Mouse (Mus musculus): ENCODE measurements around the gene Scaf1. TPM values are rescaled to one million over a fixed set of nuclear protein-coding genes. Genes with fewer than 3 reads are reported as not detected.

Gene Scaf1
- total and polyA plus RNA-seq, 3 experiments = 17.7 to 81.5 (median 34.4) TPM

DNA sequence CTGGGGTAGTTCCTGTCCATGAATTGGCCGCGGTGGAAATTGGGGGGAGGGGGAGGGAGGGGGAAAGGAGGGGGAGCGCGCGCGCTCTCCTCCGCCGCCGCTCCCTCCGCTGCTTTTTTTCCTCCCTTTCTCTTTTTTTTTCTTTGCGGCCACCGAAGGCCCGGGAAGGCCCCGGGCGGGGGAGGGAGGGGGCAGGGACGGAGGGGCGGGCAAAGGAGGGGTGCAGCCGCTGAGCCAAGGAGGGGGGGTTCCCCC is 36.6 kb upstream of the Scaf1 start, which contains the start of gene Prr12:
Prr12 (minus strand) TSS at position 20 of the 255 bp plus-strand sequence.
- H3K27me3 ChIP-seq (ENCODE audit: control insufficient read depth in 1 of 2, insufficient read depth in 2 of 2, low read length in 2 of 2) = no peaks in the 10 kb centered on the region
- H3K79me2 ChIP-seq (ENCODE audit: control insufficient read depth, insufficient read depth, low read length, poor library complexity) = peaks cover 25% of the 10 kb centered on the region
- TF ChIP-seq ZNF384 (IDR thresholded peaks at IDR 0.05; ENCODE audit: low read depth, low read length) (peak; percentile 78; the same call in 1 of the 2 replicates), USF1 (IDR thresholded peaks at IDR 0.05; ENCODE audit: low read depth, low read length) (no peak)
- H3K27ac ChIP-seq (ENCODE audit: control insufficient read depth, low read depth, low read length) = peak within 1 kb of the TSS; percentile 95
- peak within 1 kb of the TSS; percentile 81 for H3K9ac ChIP-seq (ENCODE audit: control insufficient read depth, low read depth, low read length, poor library complexity, severe bottlenecking)
- H3K4me3 ChIP-seq (ENCODE audit: control insufficient read depth in 1 of 2, insufficient read depth in 1 of 2, low read depth in 2 of 2, low read length in 2 of 2) = peak within 1 kb of the TSS; percentile 73 to 93
- H3K9me3 ChIP-seq (replicated peaks; ENCODE audit: insufficient read depth, low read length) = no peaks in the 10 kb centered on the region
- H3K4me1 ChIP-seq (ENCODE audit: control insufficient read depth in 1 of 2, insufficient read depth in 2 of 2, low read length in 2 of 2) = peaks cover 3 to 15% of the 10 kb centered on the region in 2 experiments; a peak in 3 of 4 replicates
- peaks cover 0 to 5% of the 10 kb centered on the region in 2 experiments; a peak in 2 of 4 replicates for H3K36me3 ChIP-seq (ENCODE audit: control insufficient read depth in 1 of 2, insufficient read depth in 2 of 2, low read length in 2 of 2)
- no peak for DNase-seq (ENCODE audit: low read depth, low spot score)

DNA sequence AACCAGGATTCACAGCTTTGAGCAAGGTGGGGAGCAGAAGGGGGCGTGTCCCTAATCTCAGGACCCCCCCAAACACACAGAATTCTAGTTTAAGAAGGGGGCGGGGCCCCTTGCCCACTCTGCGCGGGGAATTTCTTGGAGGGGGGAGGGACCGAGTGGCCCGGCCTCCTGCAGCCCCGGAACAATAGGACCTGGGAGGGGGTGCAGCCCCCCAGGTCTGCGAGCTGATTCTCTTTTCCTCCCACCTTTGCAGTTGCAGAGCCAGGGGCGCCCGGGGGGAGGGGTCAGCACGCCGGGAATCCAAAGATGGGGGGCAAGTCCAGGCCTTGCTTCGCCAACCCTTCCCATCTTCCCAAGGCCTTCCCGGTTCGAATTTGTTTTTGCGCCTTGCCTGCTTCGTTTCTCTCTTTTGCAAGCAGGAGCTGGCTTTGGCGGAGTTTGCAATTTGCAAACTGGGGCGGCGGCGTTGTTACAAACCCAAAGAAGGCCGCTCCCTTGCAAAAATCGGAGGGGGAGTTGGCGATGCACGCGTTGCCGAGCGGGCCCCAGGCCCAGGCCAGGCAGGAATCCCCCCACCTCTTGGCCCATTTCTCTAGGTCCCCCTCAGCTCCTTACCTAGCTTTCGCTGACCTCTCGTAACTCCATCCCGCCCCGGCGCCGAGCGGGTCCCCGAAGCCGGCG is 36.2 kb upstream of the Scaf1 start:
- DNase-seq (ENCODE audit: low read depth, low spot score) = peak; percentile 74
- no peaks in the 10 kb centered on the region for H3K27me3 ChIP-seq (ENCODE audit: control insufficient read depth in 1 of 2, insufficient read depth in 2 of 2, low read length in 2 of 2)
- H3K9me3 ChIP-seq (replicated peaks; ENCODE audit: insufficient read depth, low read length) = no peaks in the 10 kb centered on the region
- peak overlapping the region; percentile 66 to 93 for H3K4me3 ChIP-seq (ENCODE audit: control insufficient read depth in 1 of 2, insufficient read depth in 1 of 2, low read depth in 2 of 2, low read length in 2 of 2)
- peaks cover 25% of the 10 kb centered on the region for H3K79me2 ChIP-seq (ENCODE audit: control insufficient read depth, insufficient read depth, low read length, poor library complexity)
- peak overlapping the region; percentile 78 for H3K27ac ChIP-seq (ENCODE audit: control insufficient read depth, low read depth, low read length)
- TF ChIP-seq CHD1 (IDR thresholded peaks at IDR 0.05; ENCODE audit: low read depth, low read length) = 0 out of 2 replicates have a peak, but pooled peaks have one; percentile 22
- peak in 1 of 2 experiments; percentile 29; a peak in 1 of 4 replicates for TF ChIP-seq POLR2A (IDR thresholded peaks at IDR 0.05; ENCODE audit: control insufficient read depth in 1 of 2, insufficient read depth in 1 of 2, low read depth in 1 of 2, low read length in 2 of 2, poor library complexity in 1 of 2)
- no peak for TF ChIP-seq MAX (IDR thresholded peaks at IDR 0.05; ENCODE audit: low read length)
- peak overlapping the region; percentile 81 for H3K9ac ChIP-seq (ENCODE audit: control insufficient read depth, low read depth, low read length, poor library complexity, severe bottlenecking)
- peaks cover 0 to 5% of the 10 kb centered on the region in 2 experiments; a peak in 3 of 4 replicates for H3K36me3 ChIP-seq (ENCODE audit: control insufficient read depth in 1 of 2, insufficient read depth in 2 of 2, low read length in 2 of 2)
- peaks cover 3 to 15% of the 10 kb centered on the region in 2 experiments; a peak in 3 of 4 replicates for H3K4me1 ChIP-seq (ENCODE audit: control insufficient read depth in 1 of 2, insufficient read depth in 2 of 2, low read length in 2 of 2)

DNA sequence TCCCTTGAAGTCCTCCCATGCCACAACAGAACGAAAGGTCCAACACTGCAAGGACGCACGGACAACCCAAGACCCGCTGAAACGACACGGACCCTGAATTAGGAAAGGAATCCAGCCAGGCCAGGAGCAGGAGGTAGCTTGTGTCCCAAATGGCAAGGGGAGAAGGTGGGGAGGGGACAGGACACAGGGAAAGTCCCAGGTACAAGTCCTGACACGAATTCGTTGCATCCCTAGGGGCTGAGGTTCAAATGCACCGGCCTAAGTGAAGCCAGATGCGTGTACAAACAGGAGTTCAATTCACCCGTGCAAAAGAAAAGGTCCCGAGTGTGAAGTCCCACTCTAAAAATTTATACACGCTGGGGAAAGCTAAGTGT is 35.4 kb upstream of the Scaf1 start:
- H3K79me2 ChIP-seq (ENCODE audit: control insufficient read depth, insufficient read depth, low read length, poor library complexity) = peaks cover 25% of the 10 kb centered on the region
- no peaks in the 10 kb centered on the region for H3K27me3 ChIP-seq (ENCODE audit: control insufficient read depth in 1 of 2, insufficient read depth in 2 of 2, low read length in 2 of 2)
- TF ChIP-seq CHD1 (IDR thresholded peaks at IDR 0.05; ENCODE audit: low read depth, low read length) (no peak), MYC (IDR thresholded peaks at IDR 0.05; ENCODE audit: low read depth, low read length) (0 out of 2 replicates have a peak, but pooled peaks have one; percentile 29), E2F4 (IDR thresholded peaks at IDR 0.05; ENCODE audit: borderline replicate concordance, low read depth, low read length) (no peak), POLR2AphosphoS2 (IDR thresholded peaks at IDR 0.05; ENCODE audit: low read length) (no peak), NRF1 (IDR thresholded peaks at IDR 0.05; ENCODE audit: insufficient read depth, low read depth, low read length, poor library complexity, severe bottlenecking) (no peak)
- DNase-seq (ENCODE audit: low read depth, low spot score) = no peak
- no peak overlapping the region for H3K27ac ChIP-seq (ENCODE audit: control insufficient read depth, low read depth, low read length)
- H3K9me3 ChIP-seq (replicated peaks; ENCODE audit: insufficient read depth, low read length) = no peaks in the 10 kb centered on the region
- peaks cover 0 to 5% of the 10 kb centered on the region in 2 experiments; a peak in 3 of 4 replicates for H3K36me3 ChIP-seq (ENCODE audit: control insufficient read depth in 1 of 2, insufficient read depth in 2 of 2, low read length in 2 of 2)
- H3K9ac ChIP-seq (ENCODE audit: control insufficient read depth, low read depth, low read length, poor library complexity, severe bottlenecking) = peak overlapping the region; percentile 81
- peak overlapping the region; percentile 66 to 93 for H3K4me3 ChIP-seq (ENCODE audit: control insufficient read depth in 1 of 2, insufficient read depth in 1 of 2, low read depth in 2 of 2, low read length in 2 of 2)
- H3K4me1 ChIP-seq (ENCODE audit: control insufficient read depth in 1 of 2, insufficient read depth in 2 of 2, low read length in 2 of 2) = peaks cover 3 to 15% of the 10 kb centered on the region in 2 experiments; a peak in 3 of 4 replicates

Measured in MEL (cell line).